In genomic region chr13:56522821-56523167, GRCm38 (mm10) we compare ENCODE assay signal across 9 mouse cellular contexts. TPM values are rescaled to one million over a fixed set of nuclear protein-coding genes. Genes with fewer than 3 reads are reported as not detected.
DNase-seq lines count a peak whose midpoint lies in the region; ATAC-seq and TF ChIP-seq lines count a peak whose summit lies in the region.
"Had no signal": no experiment of that assay in that cellular context is flagged by ENCODE, and none has a peak within 500 bp of the region (broad histone marks: within the 10 kb centered on the region; RNA-seq: fewer than 3 reads in every experiment).

No protein-coding gene starts in this region.

- no peaks in the 10 kb centered on the region for H3K36me3 ChIP-seq in neural tube, embryonic 11.5 days (ENCODE audit: control insufficient read depth, insufficient read depth, low read length)
- no peaks in the 10 kb centered on the region for H3K36me3 ChIP-seq in limb, embryonic 14.5 days (ENCODE audit: control insufficient read depth, insufficient read depth, low read length)
- H3K36me3 ChIP-seq in stomach, embryonic 15.5 days: no peaks in the 10 kb centered on the region

- TF ChIP-seq POLR2A in cerebellum, adult 2 months (IDR thresholded peaks at IDR 0.05; ENCODE audit: borderline replicate concordance, insufficient read depth, low read length): no peak
- no peak for TF ChIP-seq POLR2A in limb, embryonic 14.5 days (IDR thresholded peaks at IDR 0.05; ENCODE audit: borderline replicate concordance, extremely low read depth, insufficient read depth, insufficient read length)

- H3K9me3 ChIP-seq in neural tube, embryonic 11.5 days (ENCODE audit: control insufficient read depth, low read length): no peaks in the 10 kb centered on the region
- H3K9me3 ChIP-seq in limb, embryonic 14.5 days (ENCODE audit: control insufficient read depth, low read length): no peaks in the 10 kb centered on the region
- H3K9me3 ChIP-seq in stomach, embryonic 15.5 days: no peaks in the 10 kb centered on the region

- no peaks in the 10 kb centered on the region for H3K4me1 ChIP-seq in cerebellum, adult 2 months (ENCODE audit: control insufficient read depth, insufficient read depth, low read length)
- no peaks in the 10 kb centered on the region for H3K4me1 ChIP-seq in neural tube, embryonic 11.5 days (ENCODE audit: control insufficient read depth, insufficient read depth, low read length)
- H3K4me1 ChIP-seq in limb, embryonic 14.5 days (ENCODE audit: control insufficient read depth, insufficient read depth, low read length): no peaks in the 10 kb centered on the region
- no peaks in the 10 kb centered on the region for H3K4me1 ChIP-seq in stomach, embryonic 15.5 days

- DNase-seq in cerebellum, adult 2 months: no peak
- DNase-seq in cerebellum, adult 18-20 months: no peak
- DNase-seq in neural tube, embryonic 11.5 days (ENCODE audit: low spot score): no peak
- DNase-seq in neural tube, embryonic 10.5 days (ENCODE audit: extremely low spot score, low spot score): no peak
- DNase-seq in limb, embryonic 14.5 days (ENCODE audit: low spot score): no peak
- no peak for DNase-seq in layer of hippocampus, adult 9-10 months (ENCODE audit: low spot score)
- DNase-seq in gastrocnemius, postnatal 10 days: no peak

- 0 out of 2 replicates have a peak overlapping the region, but pooled peaks have one; percentile 10 for H3K27ac ChIP-seq in cerebellum, adult 2 months (ENCODE audit: insufficient read depth, low read length)
- H3K27ac ChIP-seq in neural tube, embryonic 11.5 days (ENCODE audit: low read depth, low read length): no peak overlapping the region
- no peak overlapping the region for H3K27ac ChIP-seq in limb, embryonic 14.5 days (replicated peaks; ENCODE audit: low read depth, low read length)
- peak overlapping the region; percentile 49; the same call in 1 of the 2 replicates for H3K27ac ChIP-seq in stomach, embryonic 15.5 days

- 2% methylated on average over 8 of the region's 8 CpGs for WGBS in cerebellum, adult 2 months
- WGBS in neural tube, embryonic 11.5 days: 9% methylated on average over 8 of the region's 8 CpGs
- 6% methylated on average over 8 of the region's 8 CpGs for WGBS in limb, embryonic 14.5 days
- WGBS in stomach, embryonic 15.5 days: 5% methylated on average over 8 of the region's 8 CpGs

- no peak for ATAC-seq in neural tube, embryonic 11.5 days (ENCODE audit: insufficient read depth, low FRiP score, low TSS enrichment)
- ATAC-seq in limb, embryonic 14.5 days (ENCODE audit: low FRiP score, low read depth): no peak
- ATAC-seq in stomach, embryonic 15.5 days (ENCODE audit: insufficient read depth, low FRiP score, low read depth): no peak

- peak overlapping the region; percentile 93 for H3K4me2 ChIP-seq in neural tube, embryonic 11.5 days (ENCODE audit: low read depth)
- H3K4me2 ChIP-seq in limb, embryonic 14.5 days (replicated peaks; ENCODE audit: low read depth, low read length, severe bottlenecking): peak overlapping the region; percentile 95
- peak overlapping the region; percentile 88 for H3K4me2 ChIP-seq in stomach, embryonic 15.5 days

- peak overlapping the region; percentile 56 for H3K9ac ChIP-seq in neural tube, embryonic 11.5 days (ENCODE audit: low read length)
- H3K9ac ChIP-seq in limb, embryonic 14.5 days (ENCODE audit: low read depth, low read length, severe bottlenecking): peak overlapping the region; percentile 70
- peak overlapping the region; percentile 34; the same call in 1 of the 2 replicates for H3K9ac ChIP-seq in stomach, embryonic 15.5 days

- H3K27me3 ChIP-seq in cerebellum, adult 2 months (ENCODE audit: control insufficient read depth, insufficient read depth, low read length): no peaks in the 10 kb centered on the region
- no peaks in the 10 kb centered on the region for H3K27me3 ChIP-seq in neural tube, embryonic 11.5 days (ENCODE audit: control insufficient read depth, insufficient read depth, low read length)
- no peaks in the 10 kb centered on the region for H3K27me3 ChIP-seq in limb, embryonic 14.5 days (ENCODE audit: control insufficient read depth, insufficient read depth, low read length)
- no peaks in the 10 kb centered on the region for H3K27me3 ChIP-seq in stomach, embryonic 15.5 days (replicated peaks)

- peak overlapping the region; percentile 68 for H3K4me3 ChIP-seq in cerebellum, adult 2 months (replicated peaks; ENCODE audit: insufficient read depth, low read depth, low read length)
- H3K4me3 ChIP-seq in neural tube, embryonic 11.5 days (ENCODE audit: low read depth, low read length): peak overlapping the region; percentile 64
- peak overlapping the region; percentile 64 for H3K4me3 ChIP-seq in limb, embryonic 14.5 days (replicated peaks; ENCODE audit: low read length)
- H3K4me3 ChIP-seq in stomach, embryonic 15.5 days (replicated peaks): peak overlapping the region; percentile 65

- TF ChIP-seq CTCF in cerebellum, adult 2 months (IDR thresholded peaks at IDR 0.05; ENCODE audit: borderline replicate concordance, insufficient read depth, low read depth, low read length): no peak

RNA-seq across cellular contexts. Expression of gene Fbxl21, which starts 0.5 kb away (rescaled TPM):
- polyA plus RNA-seq in cerebellum, adult 2 months (2012; rRNA removed): 9.5 and 11.3 TPM in 2 replicates
- polyA plus RNA-seq in neural tube, embryonic 11.5 days (2014; fragmentation: Nextera tagmentation; extraction: Ambion mirVana): 3.1 and 3.6 TPM in 2 replicates
- polyA plus RNA-seq in limb, embryonic 14.5 days (2012; rRNA removed): 3.0 and 3.2 TPM in 2 replicates
- 2.8 and 3.7 TPM in 2 replicates for polyA plus RNA-seq in limb, embryonic 14.5 days (2014; fragmentation: Nextera tagmentation; extraction: Ambion mirVana)
- 1.6 and 2.5 TPM in 2 replicates for polyA plus RNA-seq in stomach, embryonic 15.5 days (2015; fragmentation: Nextera tagmentation; extraction: Ambion mirVana)
- total RNA-seq in gastrocnemius, postnatal 10 days (2021): under 1 TPM; 0.47 to 0.49 TPM

RNA-seq across cellular contexts. Expression of gene Lect2, which starts 25.5 kb away (rescaled TPM):
- polyA plus RNA-seq in cerebellum, adult 2 months (2012; rRNA removed): not detected in 2 replicates
- polyA plus RNA-seq in neural tube, embryonic 11.5 days (2014; fragmentation: Nextera tagmentation; extraction: Ambion mirVana): not detected in 2 replicates
- not detected in 2 replicates for polyA plus RNA-seq in limb, embryonic 14.5 days (2012; rRNA removed)
- not detected in 2 replicates for polyA plus RNA-seq in limb, embryonic 14.5 days (2014; fragmentation: Nextera tagmentation; extraction: Ambion mirVana)
- polyA plus RNA-seq in stomach, embryonic 15.5 days (2015; fragmentation: Nextera tagmentation; extraction: Ambion mirVana): 6.6 and 9.4 TPM in 2 replicates
- total RNA-seq in gastrocnemius, postnatal 10 days (2021): not detected
- total RNA-seq: layer of hippocampus, postnatal 36 days had no signal

RNA-seq across cellular contexts. Expression of gene Il9, which starts 40.7 kb away (rescaled TPM):
- not detected in 2 replicates for polyA plus RNA-seq in cerebellum, adult 2 months (2012; rRNA removed)
- polyA plus RNA-seq in neural tube, embryonic 11.5 days (2014; fragmentation: Nextera tagmentation; extraction: Ambion mirVana): not detected in 2 replicates
- polyA plus RNA-seq in limb, embryonic 14.5 days (2012; rRNA removed): not detected in 2 replicates
- polyA plus RNA-seq in limb, embryonic 14.5 days (2014; fragmentation: Nextera tagmentation; extraction: Ambion mirVana): not detected in 2 replicates
- polyA plus RNA-seq in stomach, embryonic 15.5 days (2015; fragmentation: Nextera tagmentation; extraction: Ambion mirVana): not detected in 2 replicates
- not detected for total RNA-seq in gastrocnemius, postnatal 10 days (2021)
- total RNA-seq: layer of hippocampus, postnatal 36 days had no signal

Comparison
In these comparisons a context has a peak if more than half of its experiments do, and no peak if none do; other contexts are left out.
1. H3K27ac ChIP-seq: peak in cerebellum, adult 2 months (single experiment) and stomach, embryonic 15.5 days (single experiment); none in neural tube, embryonic 11.5 days (single experiment) and limb, embryonic 14.5 days (single experiment).
2. Peak in every context shown above with its lines, with median percentiles within 50 percentile points of each other: H3K4me3 ChIP-seq, H3K4me2 ChIP-seq and H3K9ac ChIP-seq.